Mouse (Mus musculus) kidney, postnatal 25 days (tissue): Measurements from ENCODE around the gene Col6a3.

Source experiments
- DNase-seq, 2 experiments: peaks; one replicate each; pipeline ENCODE4 v3.0.0; 2021; ENCODE audit warnings: mixed read lengths in 2 of 2

Gene Col6a3

DNA sequence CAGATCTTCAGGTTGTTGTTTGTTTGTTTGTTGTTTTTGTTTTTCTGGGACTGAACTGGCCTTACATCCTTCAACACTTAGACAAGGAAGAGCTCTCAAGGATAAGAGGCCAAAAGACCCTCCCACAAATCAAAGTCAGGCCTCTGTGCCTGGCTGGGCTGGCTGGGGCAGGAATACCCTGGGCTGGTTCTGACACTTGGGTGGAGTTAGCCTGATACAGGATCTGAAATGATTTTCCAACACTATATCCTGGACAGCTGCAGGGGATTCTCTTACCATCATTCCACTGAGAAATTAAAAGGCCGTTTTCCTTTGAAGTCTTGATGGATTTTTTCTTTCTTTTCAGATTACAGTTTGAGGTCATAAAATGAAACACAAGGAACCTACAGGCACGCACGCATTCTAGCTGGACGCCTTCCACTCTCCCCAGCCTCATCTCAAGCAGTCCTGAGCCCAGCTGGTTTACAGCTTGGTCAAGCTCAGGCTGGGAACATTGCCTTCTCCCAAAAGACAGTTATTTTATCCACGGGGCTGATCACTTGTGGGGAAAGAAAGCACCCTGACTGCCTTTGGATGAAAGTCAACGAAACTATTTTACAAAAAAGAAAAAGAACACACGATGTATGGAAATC is 123.0 kb downstream of the Col6a3 start:
- no peak for DNase-seq

GRCm38 (mm10) chr1:90718826-90719550 is 124.8 kb downstream of the Col6a3 start:
- DNase-seq: no peak

- DNase-seq: no peak
These were observed 127.5 kb downstream of the Col6a3 start for GRCm38 (mm10) chr1:90716258-90716657.
